Mouse (Mus musculus): ENCODE measurements around the gene Sh2d5. TPM values are rescaled to one million over a fixed set of nuclear protein-coding genes. Genes with fewer than 3 reads are reported as not detected.

Sh2d5 gene
- polyA plus RNA-seq, 1 experiment from 2014 or later = 1.1 TPM

GRCm38 (mm10) chr4:138261843-138262681 is 11.9 kb downstream of the Sh2d5 start:
- H3K27me3 ChIP-seq = peaks cover 8% of the 10 kb centered on the region; the same call in 1 of the 2 replicates
- no peaks in the 10 kb centered on the region for H3K4me1 ChIP-seq
- H3K27ac ChIP-seq = no peak overlapping the region
- peak overlapping the region; percentile 75 for H3K4me3 ChIP-seq
- WGBS = 1% methylated on average over 78 of the region's 78 CpGs
- H3K9me3 ChIP-seq = no peaks in the 10 kb centered on the region
- peak; percentile 81 for ATAC-seq (ENCODE audit: insufficient number of reproducible peaks, insufficient read depth, low FRiP score, low TSS enrichment)
- no peaks in the 10 kb centered on the region for H3K36me3 ChIP-seq
- peak overlapping the region; percentile 42 for H3K9ac ChIP-seq
- H3K4me2 ChIP-seq (replicated peaks) = peak overlapping the region; percentile 78

DNA sequence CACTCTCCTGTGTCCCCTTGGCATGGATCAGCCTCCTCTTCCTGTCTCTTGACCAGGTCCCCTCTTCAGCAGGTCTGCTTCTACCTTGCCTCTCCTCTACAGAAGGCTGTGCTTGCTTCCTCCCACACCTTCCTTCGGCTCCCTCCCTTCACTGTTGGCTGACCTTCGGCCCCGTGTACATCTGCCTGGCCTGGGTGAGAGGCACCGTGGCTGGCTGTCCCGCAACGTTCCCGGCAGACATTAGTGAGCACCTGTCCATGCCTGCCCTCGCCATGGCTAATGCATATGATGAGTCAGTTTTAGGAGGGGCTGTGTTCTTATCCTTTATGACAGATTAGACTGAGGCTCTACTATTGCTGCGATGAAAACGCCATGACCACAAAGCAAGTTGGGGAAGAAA is 17.7 kb downstream of the Sh2d5 start:
- Histone ChIP-seq H3K4me2 (replicated peaks) (no peak overlapping the region), H3K4me1 (no peaks in the 10 kb centered on the region), H3K27ac (no peak overlapping the region), H3K9me3 (no peaks in the 10 kb centered on the region), H3K4me3 (no peak overlapping the region), H3K9ac (no peak overlapping the region), H3K27me3 (peaks cover 8% of the 10 kb centered on the region; the same call in 1 of the 2 replicates), H3K36me3 (no peaks in the 10 kb centered on the region)
- no peak for ATAC-seq (ENCODE audit: insufficient number of reproducible peaks, insufficient read depth, low FRiP score, low TSS enrichment)
- WGBS = 84% methylated on average over 10 of the region's 10 CpGs

DNA sequence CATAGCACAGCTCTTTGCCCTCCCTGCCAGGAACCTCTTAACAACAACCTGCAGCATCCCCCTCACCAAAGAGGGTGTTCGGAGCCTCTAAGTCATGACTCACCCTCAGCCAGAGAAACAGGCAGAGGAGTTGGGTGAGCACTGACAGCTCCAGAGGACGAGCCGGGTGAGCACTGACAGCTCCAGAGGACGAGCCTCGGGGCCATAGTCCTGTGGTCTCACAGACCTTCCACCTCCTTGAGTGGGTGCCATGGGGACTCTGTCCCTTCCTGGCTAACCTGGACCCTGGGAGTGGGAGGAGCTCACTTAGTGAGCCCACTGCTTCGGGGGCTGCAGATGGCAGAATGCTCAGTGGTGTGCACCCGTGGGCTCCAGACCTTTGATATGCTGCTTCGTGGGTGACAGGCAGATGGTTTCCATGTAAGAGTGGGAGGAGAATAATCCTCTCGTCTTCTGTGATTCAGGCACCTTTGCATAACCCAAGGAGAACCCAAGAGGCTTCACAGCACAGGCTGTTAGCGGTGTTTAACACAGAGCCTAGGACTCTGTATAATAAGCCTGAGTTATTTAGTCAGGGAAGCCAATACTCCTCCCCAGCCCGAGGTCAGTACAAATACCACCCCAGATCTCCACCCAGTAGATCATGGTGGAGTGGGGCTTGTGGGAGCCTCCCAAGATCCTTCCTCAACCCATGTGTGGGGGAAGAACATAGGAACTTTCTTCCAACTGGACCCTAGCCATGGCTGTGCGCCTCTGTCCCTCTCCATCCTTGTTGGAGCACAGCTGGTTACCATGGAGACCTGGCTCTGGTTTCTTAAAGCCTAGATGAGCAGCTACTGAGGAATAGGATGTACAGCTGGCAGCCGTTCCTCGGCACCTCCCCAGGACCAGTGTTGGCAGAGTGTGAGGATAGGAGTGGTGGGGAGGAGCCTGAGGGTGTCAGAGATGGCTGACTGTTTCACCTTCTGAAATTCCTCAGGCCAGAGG is 22.1 kb downstream of the Sh2d5 start:
- H3K4me2 ChIP-seq (replicated peaks) = no peak overlapping the region
- no peaks in the 10 kb centered on the region for H3K9me3 ChIP-seq
- no peak overlapping the region for H3K9ac ChIP-seq
- 69% methylated on average over 14 of the region's 14 CpGs for WGBS
- ATAC-seq (ENCODE audit: insufficient number of reproducible peaks, insufficient read depth, low FRiP score, low TSS enrichment) = no peak
- H3K27ac ChIP-seq = no peak overlapping the region
- no peaks in the 10 kb centered on the region for H3K36me3 ChIP-seq
- H3K4me1 ChIP-seq = no peaks in the 10 kb centered on the region
- no peaks in the 10 kb centered on the region for H3K27me3 ChIP-seq
- H3K4me3 ChIP-seq = no peak overlapping the region

DNA sequence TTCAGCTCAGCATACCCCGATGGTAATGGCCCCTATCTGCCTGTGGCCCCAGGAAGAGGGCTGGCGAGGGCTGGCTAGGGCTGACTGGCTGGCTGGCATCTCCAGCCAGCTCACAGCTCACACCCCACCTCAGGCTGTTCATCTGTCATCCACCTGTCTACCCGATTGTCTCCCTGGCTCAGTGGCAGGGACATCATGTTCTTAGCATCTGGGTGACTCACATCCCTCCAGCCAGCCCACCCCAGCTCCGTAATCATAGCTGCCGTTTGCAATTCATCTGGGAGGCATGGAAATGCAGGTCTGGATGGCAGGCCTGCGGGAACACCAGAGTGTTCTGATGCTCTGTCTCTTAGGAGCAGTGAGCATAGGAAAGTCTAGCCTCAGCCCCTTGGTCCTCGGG is 28.1 kb downstream of the Sh2d5 start:
- 76% methylated on average over 7 of the region's 7 CpGs for WGBS

GRCm38 (mm10) chr4:138282834-138283233 is 32.6 kb downstream of the Sh2d5 start:
- WGBS = 30% methylated on average over 4 of the region's 4 CpGs
- H3K4me3 ChIP-seq = no peak overlapping the region
- no peak overlapping the region for H3K27ac ChIP-seq
- no peak overlapping the region for H3K4me2 ChIP-seq (replicated peaks)
- no peak overlapping the region for H3K9ac ChIP-seq
- no peaks in the 10 kb centered on the region for H3K9me3 ChIP-seq
- H3K4me1 ChIP-seq = no peaks in the 10 kb centered on the region
- no peak for ATAC-seq (ENCODE audit: insufficient number of reproducible peaks, insufficient read depth, low FRiP score, low TSS enrichment)
- H3K36me3 ChIP-seq = no peaks in the 10 kb centered on the region
- no peaks in the 10 kb centered on the region for H3K27me3 ChIP-seq

More for the DNA sequence above, 28.1 kb downstream of the Sh2d5 start:
- Histone ChIP-seq H3K9ac (no peak overlapping the region), H3K4me1 (no peaks in the 10 kb centered on the region), H3K4me3 (no peak overlapping the region), H3K9me3 (no peaks in the 10 kb centered on the region), H3K36me3 (no peaks in the 10 kb centered on the region), H3K27ac (no peak overlapping the region), H3K27me3 (no peaks in the 10 kb centered on the region), H3K4me2 (replicated peaks) (no peak overlapping the region)
- ATAC-seq (ENCODE audit: insufficient number of reproducible peaks, insufficient read depth, low FRiP score, low TSS enrichment) = no peak

- H3K4me2 ChIP-seq (replicated peaks) = no peak overlapping the region
Observed at GRCm38 (mm10) chr4:138286411-138286810, 36.2 kb downstream of the Sh2d5 start.

GRCm38 (mm10) chr4:138288691-138289090 is 38.5 kb downstream of the Sh2d5 start:
- Histone ChIP-seq H3K9me3 (no peaks in the 10 kb centered on the region), H3K4me2 (replicated peaks) (no peak overlapping the region), H3K4me1 (no peaks in the 10 kb centered on the region), H3K9ac (no peak overlapping the region), H3K36me3 (no peaks in the 10 kb centered on the region), H3K4me3 (no peak overlapping the region), H3K27me3 (no peaks in the 10 kb centered on the region), H3K27ac (no peak overlapping the region)
- WGBS = 83% methylated on average over 7 of the region's 7 CpGs
- ATAC-seq (ENCODE audit: insufficient number of reproducible peaks, insufficient read depth, low FRiP score, low TSS enrichment) = no peak

More at GRCm38 (mm10) chr4:138286411-138286810, 36.2 kb downstream of the Sh2d5 start:
- Histone ChIP-seq H3K9me3 (no peaks in the 10 kb centered on the region), H3K4me3 (no peak overlapping the region), H3K27me3 (no peaks in the 10 kb centered on the region), H3K36me3 (no peaks in the 10 kb centered on the region), H3K9ac (no peak overlapping the region), H3K4me1 (no peaks in the 10 kb centered on the region), H3K27ac (no peak overlapping the region)
- ATAC-seq (ENCODE audit: insufficient number of reproducible peaks, insufficient read depth, low FRiP score, low TSS enrichment) = no peak
- WGBS = 86% methylated on average over 12 of the region's 12 CpGs

- Histone ChIP-seq H3K27ac (no peak overlapping the region), H3K27me3 (no peaks in the 10 kb centered on the region), H3K9me3 (no peaks in the 10 kb centered on the region), H3K4me3 (no peak overlapping the region), H3K4me2 (replicated peaks) (no peak overlapping the region), H3K36me3 (no peaks in the 10 kb centered on the region), H3K4me1 (no peaks in the 10 kb centered on the region), H3K9ac (no peak overlapping the region)
- no peak for ATAC-seq (ENCODE audit: insufficient number of reproducible peaks, insufficient read depth, low FRiP score, low TSS enrichment)
- 88% methylated on average over 13 of the region's 13 CpGs for WGBS
Observed at GRCm38 (mm10) chr4:138292028-138292427, 41.8 kb downstream of the Sh2d5 start.

DNA sequence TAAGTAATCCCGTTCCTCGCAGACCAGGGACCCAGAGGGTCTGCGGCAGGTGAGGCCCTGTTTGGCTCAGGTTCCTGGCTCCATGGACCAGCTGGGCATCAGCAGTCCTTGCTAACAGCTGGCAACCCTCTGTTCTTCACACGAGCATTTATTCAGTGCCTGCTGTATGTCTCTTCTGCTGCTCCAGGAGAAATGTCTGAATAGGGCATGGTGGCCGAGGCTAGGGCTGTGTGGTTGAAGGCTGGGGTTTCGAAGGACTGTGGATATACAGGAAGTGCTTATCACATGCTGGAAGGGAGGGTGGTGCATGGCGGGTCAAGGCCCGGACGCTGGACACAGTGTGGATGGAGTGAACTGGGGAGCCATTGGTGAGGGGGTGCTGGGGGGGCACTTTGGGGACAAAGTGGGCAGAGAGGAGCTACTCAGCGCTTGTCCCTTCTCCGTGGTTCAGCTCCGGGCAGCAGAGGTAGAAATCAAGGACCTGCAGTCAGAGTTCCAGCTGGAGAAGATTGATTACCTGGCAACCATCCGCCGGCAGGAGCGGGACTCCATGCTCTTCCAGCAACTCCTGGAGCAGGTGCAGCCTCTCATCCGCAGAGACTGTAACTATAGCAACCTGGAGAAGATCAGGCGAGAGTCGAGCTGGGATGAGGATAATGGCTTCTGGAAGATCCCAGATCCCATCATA is 43.2 kb downstream of the Sh2d5 start:
- Histone ChIP-seq H3K4me3 (no peak overlapping the region), H3K36me3 (no peaks in the 10 kb centered on the region), H3K4me2 (replicated peaks) (no peak overlapping the region), H3K27ac (no peak overlapping the region), H3K9ac (no peak overlapping the region), H3K9me3 (no peaks in the 10 kb centered on the region), H3K4me1 (no peaks in the 10 kb centered on the region), H3K27me3 (no peaks in the 10 kb centered on the region)
- ATAC-seq (ENCODE audit: insufficient number of reproducible peaks, insufficient read depth, low FRiP score, low TSS enrichment) = no peak
- WGBS = 80% methylated on average over 18 of the region's 18 CpGs

DNA sequence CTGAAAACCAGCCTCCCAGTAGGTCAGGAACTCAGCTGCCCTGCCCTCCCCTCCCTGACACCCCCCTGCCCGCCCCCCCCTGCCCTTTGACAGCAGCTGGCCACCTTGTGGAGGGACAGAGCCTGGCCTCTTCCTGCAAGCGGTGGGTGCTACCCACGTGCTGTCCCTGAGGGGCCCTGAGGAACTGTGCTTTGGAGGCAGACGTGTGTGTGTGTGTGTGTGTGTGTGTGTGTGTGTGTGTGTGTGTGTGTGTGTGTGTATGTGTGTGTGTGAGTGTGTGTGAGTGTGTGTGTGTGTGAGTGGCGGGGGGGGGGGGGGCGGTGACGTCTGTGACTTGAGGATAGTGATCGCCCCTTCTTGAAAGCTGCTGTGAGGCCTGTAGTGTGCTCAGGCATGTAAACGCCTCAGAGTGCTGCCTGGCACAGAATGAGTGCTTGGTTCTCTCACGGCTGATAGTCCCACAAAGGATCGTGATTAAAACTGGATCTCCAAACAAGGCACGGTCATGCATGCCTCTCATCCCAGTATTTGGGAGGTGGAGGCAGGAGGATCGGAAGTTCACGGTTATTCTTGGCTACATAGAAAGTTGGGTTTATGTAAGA is 43.8 kb downstream of the Sh2d5 start:
- H3K27me3 ChIP-seq = no peaks in the 10 kb centered on the region
- WGBS = 80% methylated on average over 11 of the region's 14 CpGs
- no peaks in the 10 kb centered on the region for H3K9me3 ChIP-seq
- no peak overlapping the region for H3K4me3 ChIP-seq
- peak; percentile 15; the same call in 1 of the 2 replicates for ATAC-seq (ENCODE audit: insufficient number of reproducible peaks, insufficient read depth, low FRiP score, low TSS enrichment)
- no peak overlapping the region for H3K9ac ChIP-seq
- H3K36me3 ChIP-seq = no peaks in the 10 kb centered on the region
- H3K4me2 ChIP-seq (replicated peaks) = no peak overlapping the region
- H3K4me1 ChIP-seq = no peaks in the 10 kb centered on the region
- H3K27ac ChIP-seq = no peak overlapping the region

GRCm38 (mm10) chr4:138301271-138301780 is 51.1 kb downstream of the Sh2d5 start:
- H3K27me3 ChIP-seq = no peaks in the 10 kb centered on the region
- H3K4me3 ChIP-seq = no peak overlapping the region
- peaks cover 14% of the 10 kb centered on the region for H3K4me1 ChIP-seq
- no peak for ATAC-seq (ENCODE audit: insufficient number of reproducible peaks, insufficient read depth, low FRiP score, low TSS enrichment)
- no peak overlapping the region for H3K9ac ChIP-seq
- H3K27ac ChIP-seq = no peak overlapping the region
- no peaks in the 10 kb centered on the region; the same call in 1 of the 2 replicates for H3K36me3 ChIP-seq
- WGBS = 87% methylated on average over 10 of the region's 10 CpGs
- H3K9me3 ChIP-seq = no peaks in the 10 kb centered on the region
- no peak overlapping the region for H3K4me2 ChIP-seq (replicated peaks)

All from embryonic facial prominence, embryonic 12.5 days (tissue).